Mouse (Mus musculus): ENCODE data around the gene Cep128. TPM values are rescaled to one million over a fixed set of nuclear protein-coding genes. Genes with fewer than 3 reads are reported as not detected.
"Not testable (repeated sequence)": the region's sequence is repeated elsewhere in the genome, so short reads cannot be mapped to it uniquely, and the experiment has no call there.

Cep128 gene
- polyA plus RNA-seq, 1 experiment from 2014 or later, result 4.0 TPM

DNA sequence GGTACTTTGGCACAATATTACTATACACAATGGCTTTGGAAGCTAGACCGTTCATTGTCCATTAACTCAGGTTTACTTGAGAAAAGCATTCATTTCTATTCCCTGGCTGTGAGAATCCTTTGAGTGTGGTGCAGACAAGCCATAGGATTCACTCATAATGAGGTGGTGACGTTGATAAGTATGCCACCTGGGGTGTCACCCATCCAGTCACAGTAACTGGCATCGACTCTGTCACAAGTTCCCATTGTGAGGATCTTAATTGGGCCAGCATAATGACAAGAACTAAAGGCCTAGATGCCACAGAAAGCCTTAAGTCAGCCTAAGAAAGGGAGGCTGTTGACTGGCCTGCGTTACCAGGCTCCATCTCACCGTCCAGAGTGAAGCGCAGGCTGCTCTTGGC, 396.9 kb downstream of the Cep128 start:
- WGBS, result 52% methylated on average over 6 of the region's 6 CpGs
- Histone ChIP-seq H3K36me3 (replicated peaks) (no peaks in the 10 kb centered on the region), H3K9me3 (no peaks in the 10 kb centered on the region), H3K4me1 (no peaks in the 10 kb centered on the region), H3K4me3 (no peak overlapping the region), H3K27ac (no peak overlapping the region), H3K9ac (no peak overlapping the region), H3K4me2 (no peak overlapping the region), H3K27me3 (replicated peaks) (no peaks in the 10 kb centered on the region)
- peak; percentile 82; the same call in 1 of the 2 replicates for ATAC-seq (replicated peaks)

- H3K4me3 ChIP-seq, result no peak overlapping the region
- no peak for ATAC-seq (replicated peaks)
- no peaks in the 10 kb centered on the region for H3K9me3 ChIP-seq
- H3K27ac ChIP-seq, result no peak overlapping the region
- no peaks in the 10 kb centered on the region for H3K27me3 ChIP-seq (replicated peaks)
- H3K4me1 ChIP-seq, result no peaks in the 10 kb centered on the region
- H3K4me2 ChIP-seq, result no peak overlapping the region
- 92% methylated on average over 4 of the region's 4 CpGs for WGBS
- H3K36me3 ChIP-seq (replicated peaks), result no peaks in the 10 kb centered on the region
- H3K9ac ChIP-seq, result no peak overlapping the region
Observed at GRCm38 (mm10) chr12:90982018-90982417, 402.2 kb downstream of the Cep128 start.

DNA sequence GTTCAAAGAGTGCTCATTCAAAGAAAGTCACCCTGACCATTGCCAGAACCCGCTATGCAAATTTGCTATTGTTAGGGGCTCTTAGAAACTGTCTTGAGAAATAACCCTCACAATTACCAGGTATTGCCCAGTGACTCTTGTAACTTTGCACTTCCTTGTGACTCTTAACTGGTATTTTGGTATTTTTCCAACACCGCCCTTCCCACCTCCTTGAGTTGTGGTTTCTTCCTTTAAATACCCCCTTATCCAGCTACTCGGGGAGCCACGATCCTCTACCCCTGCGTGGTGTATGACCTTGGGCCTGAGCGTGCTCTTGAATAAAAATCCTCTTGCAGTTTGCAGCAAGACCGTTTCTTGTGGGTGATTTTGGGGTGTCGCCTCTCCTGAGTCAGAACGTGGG, 407.8 kb downstream of the Cep128 start:
- H3K9ac ChIP-seq; H3K27me3 ChIP-seq (replicated peaks); H3K4me1 ChIP-seq; ATAC-seq (replicated peaks); H3K4me3 ChIP-seq; H3K4me2 ChIP-seq; H3K36me3 ChIP-seq (replicated peaks); H3K27ac ChIP-seq; H3K9me3 ChIP-seq: not testable (repeated sequence)
- 92% methylated on average over 9 of the region's 9 CpGs for WGBS

- Histone ChIP-seq H3K27me3 (replicated peaks) (no peaks in the 10 kb centered on the region), H3K4me1 (no peaks in the 10 kb centered on the region), H3K4me3 (no peak overlapping the region), H3K36me3 (replicated peaks) (no peaks in the 10 kb centered on the region), H3K4me2 (no peak overlapping the region), H3K9ac (no peak overlapping the region), H3K27ac (no peak overlapping the region), H3K9me3 (no peaks in the 10 kb centered on the region)
- 31% methylated on average over 2 of the region's 2 CpGs for WGBS
- ATAC-seq (replicated peaks), result no peak
Observed at GRCm38 (mm10) chr12:90975429-90975828, 408.8 kb downstream of the Cep128 start.

GRCm38 (mm10) chr12:90971156-90971555, 413.1 kb downstream of the Cep128 start:
- no peak for ATAC-seq (replicated peaks)
- no peaks in the 10 kb centered on the region for H3K27me3 ChIP-seq (replicated peaks)
- H3K9ac ChIP-seq, result no peak overlapping the region
- no peak overlapping the region for H3K27ac ChIP-seq
- H3K4me3 ChIP-seq, result no peak overlapping the region
- H3K36me3 ChIP-seq (replicated peaks), result no peaks in the 10 kb centered on the region
- WGBS, result 94% methylated on average over 3 of the region's 3 CpGs
- H3K4me2 ChIP-seq, result no peak overlapping the region
- H3K9me3 ChIP-seq, result no peaks in the 10 kb centered on the region
- H3K4me1 ChIP-seq, result no peaks in the 10 kb centered on the region

- no peak overlapping the region for H3K9ac ChIP-seq
- H3K4me1 ChIP-seq, result no peaks in the 10 kb centered on the region
- no peaks in the 10 kb centered on the region for H3K27me3 ChIP-seq (replicated peaks)
- no peaks in the 10 kb centered on the region for H3K9me3 ChIP-seq
- ATAC-seq (replicated peaks), result no peak
- H3K4me3 ChIP-seq, result no peak overlapping the region
- no peaks in the 10 kb centered on the region for H3K36me3 ChIP-seq (replicated peaks)
- H3K27ac ChIP-seq, result no peak overlapping the region
- WGBS, result 80% methylated on average over 5 of the region's 5 CpGs
- no peak overlapping the region for H3K4me2 ChIP-seq
Observed at GRCm38 (mm10) chr12:90961386-90962017, 422.7 kb downstream of the Cep128 start.

DNA sequence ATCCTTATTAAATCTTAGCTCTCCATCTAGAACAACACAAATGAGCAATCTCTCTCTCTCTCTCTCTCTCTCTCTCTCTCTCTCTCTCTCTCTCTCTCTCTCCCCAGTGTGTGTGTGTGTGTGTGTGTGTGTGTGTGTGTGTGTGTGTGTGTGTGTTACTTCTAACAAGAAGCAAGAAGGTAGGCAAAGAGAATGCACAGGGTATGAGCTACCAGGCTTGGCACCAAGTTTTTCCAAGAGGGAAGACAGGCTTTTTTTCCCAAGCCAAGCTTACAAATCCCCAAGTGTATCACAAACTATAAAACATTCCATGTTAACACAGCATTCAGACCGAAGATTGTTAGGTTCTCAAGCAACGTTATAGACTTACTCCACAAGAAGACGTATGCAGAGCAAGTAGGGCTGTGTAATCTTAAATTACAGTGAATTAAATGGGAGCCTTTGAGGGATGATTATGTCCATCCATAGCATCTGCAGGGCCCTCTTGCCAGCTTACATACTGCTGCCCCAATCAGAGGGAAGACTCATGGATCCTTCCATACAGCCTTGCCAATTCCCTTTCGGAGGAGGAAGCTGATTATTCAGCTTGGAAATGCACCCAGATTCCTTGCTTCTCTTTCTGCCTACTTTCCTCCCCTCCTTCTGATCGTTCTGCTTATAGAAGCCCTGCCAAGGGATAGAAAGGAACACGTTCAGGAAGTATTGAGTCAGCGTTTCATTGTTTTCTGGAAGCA, 429.3 kb downstream of the Cep128 start:
- Histone ChIP-seq H3K4me2 (no peak overlapping the region), H3K4me1 (no peaks in the 10 kb centered on the region), H3K9me3 (no peaks in the 10 kb centered on the region), H3K27ac (no peak overlapping the region), H3K4me3 (no peak overlapping the region), H3K36me3 (replicated peaks) (no peaks in the 10 kb centered on the region), H3K27me3 (replicated peaks) (no peaks in the 10 kb centered on the region), H3K9ac (no peak overlapping the region)
- no peak for ATAC-seq (replicated peaks)
- WGBS, result 69% methylated on average over 7 of the region's 7 CpGs

Small RNA genes within 50 kb of the gene (microRNA-seq; reads per million reads assigned to microRNA genes)
- gene Gm44370, result not detected

Other genes starting within 250 kb of the Cep128 start
- gene Tshr, start 154 bp upstream of the Cep128 start, polyA plus RNA-seq (2015; fragmentation: Nextera tagmentation; extraction: Ambion mirVana), result 0.18 and 0.23 TPM in 2 replicates
- 60.5 and 65.8 TPM in 2 replicates for gene Gtf2a1, start 206.1 kb upstream of the Cep128 start, polyA plus RNA-seq (2015; fragmentation: Nextera tagmentation; extraction: Ambion mirVana)